Mouse (Mus musculus): ENCODE data around the gene Tbc1d17.

GRCm38 (mm10) chr7:44848561-44849415 is at the start of gene Tbc1d17, which contains the start of gene Akt1s1:
- peak; percentile 64; the same call in 1 of the 2 replicates for TF ChIP-seq POLR2A (IDR thresholded peaks at IDR 0.05; ENCODE audit: borderline replicate concordance, extremely low read depth, insufficient read depth, insufficient read length, poor library complexity, severe bottlenecking)
- no peak for TF ChIP-seq CTCF (IDR thresholded peaks at IDR 0.05; ENCODE audit: borderline replicate concordance, extremely low read depth, insufficient read depth, insufficient read length)

All from brain, embryonic 14.5 days (tissue).